In the genomic region with DNA sequence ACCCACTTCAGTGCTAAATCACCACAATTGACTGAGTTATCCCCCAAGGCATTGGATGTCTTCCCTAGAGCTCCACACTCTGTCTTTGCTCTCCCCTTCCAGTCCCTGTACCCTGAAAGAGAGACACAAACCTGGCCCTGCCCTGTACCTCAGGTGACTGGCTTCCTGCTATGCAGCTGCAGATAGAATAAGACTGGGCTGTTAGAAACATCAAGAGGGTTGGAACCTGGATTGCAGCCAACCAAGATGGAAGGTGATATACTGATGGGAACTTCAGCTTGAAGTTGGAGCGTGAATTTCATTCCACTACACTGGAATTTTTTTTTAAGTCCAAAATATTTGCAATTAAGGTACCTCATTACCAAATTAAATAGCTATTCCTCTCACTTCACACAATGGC, we compare ENCODE assay signal across 18 mouse cellular contexts.
"Had no signal": no experiment of that assay in that cellular context is flagged by ENCODE, and none has a peak within 500 bp of the region (broad histone marks: within the 10 kb centered on the region; RNA-seq: fewer than 3 reads in every experiment).

No protein-coding gene starts in this region.

- H3K27ac ChIP-seq: midbrain, embryonic 10.5 days; neural tube, embryonic 13.5 days; neural tube, embryonic 15.5 days had no signal

- H3K4me1 ChIP-seq: neural tube, embryonic 15.5 days had no signal

- ATAC-seq: midbrain, embryonic 16.5 days had no signal

- DNase-seq: lung, adult 18-20 months; lung, embryonic 14.5 days; lung, postnatal 10 days; lung, postnatal 4 days; midbrain, embryonic 14.5 days; retina, postnatal 1 day; right cerebral cortex, adult 18-20 months; right cerebral cortex, postnatal 25 days; right cerebral cortex, postnatal 4 days; spleen, adult 18-20 months; thymus, adult 18-20 months; thymus, postnatal 14 days; thymus, postnatal 36 days had no signal

- H3K9ac ChIP-seq: lung, embryonic 14.5 days; neural tube, embryonic 13.5 days; neural tube, embryonic 15.5 days had no signal

- H3K36me3 ChIP-seq: midbrain, embryonic 10.5 days; neural tube, embryonic 13.5 days; neural tube, embryonic 15.5 days had no signal

- H3K9me3 ChIP-seq: midbrain, embryonic 10.5 days; neural tube, embryonic 13.5 days; neural tube, embryonic 15.5 days had no signal

- H3K4me2 ChIP-seq: lung, embryonic 14.5 days; neural tube, embryonic 13.5 days; neural tube, embryonic 15.5 days had no signal

- H3K27me3 ChIP-seq: neural tube, embryonic 13.5 days; neural tube, embryonic 15.5 days had no signal

- H3K4me3 ChIP-seq: midbrain, embryonic 10.5 days; myocyte; neural tube, embryonic 13.5 days; neural tube, embryonic 15.5 days had no signal
